Mouse (Mus musculus) small intestine, adult 2 months (tissue): ENCODE measurements around the gene Kctd11.

Experiments used
- CTCF ChIP-seq: fragments of 200-500 bp; IDR thresholded peaks from 2 replicates; pipeline ENCODE4 v1.5.1; 2012; ENCODE audit warnings: low read depth, mild to moderate bottlenecking, control low read depth, inconsistent platforms, low read length, moderate library complexity, mixed read lengths; ENCODE audit not compliant: insufficient replicate concordance, insufficient read length; ENCODE audit errors: extremely low read depth
- POLR2A ChIP-seq: fragments of 200-500 bp; IDR thresholded peaks from 2 replicates; pipeline ENCODE4 v1.6.1; 2012; ENCODE audit warnings: low read depth, mild to moderate bottlenecking, control low read depth, inconsistent platforms, low read length, moderate library complexity

DNA sequence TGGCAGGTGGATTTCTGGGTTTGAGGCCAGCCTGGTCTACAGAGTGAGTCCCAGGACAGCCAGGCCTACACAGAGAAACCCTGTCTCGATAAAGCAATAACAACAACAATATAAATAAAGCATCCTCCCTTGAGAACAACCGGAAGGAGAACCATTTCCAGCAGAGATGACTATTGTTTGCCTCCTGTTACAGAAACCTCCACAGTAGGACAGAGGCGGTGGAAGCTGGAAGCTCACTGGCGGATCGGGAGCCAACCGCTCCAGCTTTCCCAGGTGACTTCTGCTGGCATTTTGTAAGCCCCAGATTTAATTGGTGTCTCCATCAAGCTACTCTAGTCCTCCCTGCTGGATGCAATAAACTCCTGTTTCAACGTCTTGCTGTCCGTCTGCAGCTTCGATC is 15.6 kb downstream of the Kctd11 start:
- TF ChIP-seq CTCF: no peak
- TF ChIP-seq POLR2A: no peak
